Mouse (Mus musculus) ES-Bruce4 (cell line): ENCODE results near the gene Tnfrsf1a.

Experiments
- CTCF ChIP-seq: IDR thresholded peaks from one replicate; pipeline ENCODE4 v1.8.1; 2011; ENCODE audit warnings: low read depth, low read length
- POLR2A ChIP-seq: IDR thresholded peaks from one replicate; pipeline ENCODE4 v1.8.1; 2011; ENCODE audit warnings: low read length; ENCODE audit not compliant: insufficient read depth

- TF ChIP-seq CTCF (no peak), POLR2A (no peak)
Measured at GRCm38 (mm10) chr6:125365522-125365921, 16.4 kb downstream of the Tnfrsf1a start.
